Mouse (Mus musculus) retina, adult 2 months (tissue): Measurements from ENCODE around the gene Daxx.
A peak's percentile ranks its signal among the peaks of the same experiment; 100 is the strongest.
"Not testable (repeated sequence)": the region's sequence is repeated elsewhere in the genome, so short reads cannot be mapped to it uniquely, and the experiment has no call there.

Experiments
- DNase-seq: peaks from one replicate; pipeline ENCODE4 v3.0.0-alpha.2; 2012; ENCODE audit warnings: low read depth, low spot score

Daxx gene

GRCm38 (mm10) chr17:33941381-33941780, 32.2 kb downstream of the Daxx start:
- DNase-seq: no peak

GRCm38 (mm10) chr17:33943454-33943853, 34.2 kb downstream of the Daxx start:
- DNase-seq: no peak

GRCm38 (mm10) chr17:33947430-33948089, 38.3 kb downstream of the Daxx start:
- no peak for DNase-seq

GRCm38 (mm10) chr17:33948090-33948904, 39.1 kb downstream of the Daxx start:
- no peak for DNase-seq

GRCm38 (mm10) chr17:33948905-33949537, 39.8 kb downstream of the Daxx start:
- DNase-seq: no peak

- no peak for DNase-seq
These were observed 41.0 kb downstream of the Daxx start for GRCm38 (mm10) chr17:33950131-33950625.

GRCm38 (mm10) chr17:33951021-33951946, 42.1 kb downstream of the Daxx start, which contains the start of gene B3galt4:
Gene B3galt4 (minus strand): TSS chr17:33951488.
- DNase-seq: no peak

GRCm38 (mm10) chr17:33952015-33952414, 42.8 kb downstream of the Daxx start:
- not testable (repeated sequence) for DNase-seq

GRCm38 (mm10) chr17:33952879-33953278, 43.7 kb downstream of the Daxx start:
- no peak for DNase-seq

- DNase-seq: no peak
These were observed 44.1 kb downstream of the Daxx start for GRCm38 (mm10) chr17:33953310-33953709.

- DNase-seq: no peak
These were observed 44.8 kb downstream of the Daxx start for GRCm38 (mm10) chr17:33953961-33954565.

GRCm38 (mm10) chr17:33954646-33955554, 45.7 kb downstream of the Daxx start:
- no peak for DNase-seq

- DNase-seq: peak; percentile 98
These were observed 46.5 kb downstream of the Daxx start, which contains the start of the genes Vps52 and Rps18 for GRCm38 (mm10) chr17:33955555-33956214. Gene Vps52 (plus strand): TSS chr17:33955812. Gene Rps18 (minus strand): TSS chr17:33956001.

- DNase-seq: no peak
These were observed 47.1 kb downstream of the Daxx start for GRCm38 (mm10) chr17:33956336-33956735.

GRCm38 (mm10) chr17:33957493-33957892, 48.3 kb downstream of the Daxx start:
- DNase-seq: no peak

- no peak for DNase-seq
These were observed 49.2 kb downstream of the Daxx start for GRCm38 (mm10) chr17:33958451-33958850.

- no peak for DNase-seq
These were observed 49.9 kb downstream of the Daxx start for GRCm38 (mm10) chr17:33959135-33959534.

GRCm38 (mm10) chr17:33959948-33960347, 50.7 kb downstream of the Daxx start:
- no peak for DNase-seq

- DNase-seq: no peak
These were observed 53.7 kb downstream of the Daxx start for GRCm38 (mm10) chr17:33962876-33963275.
